Mouse (Mus musculus) kidney, adult 2 months (tissue): ENCODE measurements around the gene Stk24.

Source experiments
- CTCF ChIP-seq: fragments of 200-500 bp; conservative IDR thresholded peaks from 2 replicates; pipeline ENCODE4 v1.5.1; 2011; ENCODE audit warnings: low read depth, mild to moderate bottlenecking, control low read depth, low read length, moderate library complexity, mixed read lengths; ENCODE audit not compliant: insufficient read depth, insufficient read length
- POLR2A ChIP-seq: fragments of 200-500 bp; IDR thresholded peaks from one replicate; pipeline ENCODE4 v1.6.1; 2011; ENCODE audit warnings: low read depth, low read length, control low read depth

- no peak for TF ChIP-seq CTCF
- TF ChIP-seq POLR2A, result no peak
These were observed 104.8 kb downstream of the Stk24 start for GRCm38 (mm10) chr14:121274985-121275384.
